Mouse (Mus musculus) testis, adult 2 months (tissue): ENCODE measurements at regions not wholly inside any gene's neighbourhood (a gene's known extent, or its start where the extent isn't known, plus 50 kb on each side); places are given as distances from the start of the nearest gene placed in this dataset.

Experiments used
- H3K27ac ChIP-seq: fragments of 200-500 bp; 2 replicates; pipeline ENCODE4 v1.5.1; 2012; ENCODE audit warnings: low read depth, low read length; ENCODE audit not compliant: control insufficient read depth, insufficient read depth
- H3K27me3 ChIP-seq: fragments of 200-500 bp; 2 replicates; pipeline ENCODE4 v1.6.1; 2012; ENCODE audit warnings: mild to moderate bottlenecking, low read length, moderate library complexity; ENCODE audit not compliant: control insufficient read depth, insufficient read depth
- H3K36me3 ChIP-seq: fragments of 200-500 bp; 2 replicates; pipeline ENCODE4 v1.6.1; 2012; ENCODE audit warnings: mild to moderate bottlenecking, low read length; ENCODE audit not compliant: control insufficient read depth, insufficient read depth
- H3K4me1 ChIP-seq: fragments of 200-500 bp; 2 replicates; pipeline ENCODE4 v1.6.1; 2012; ENCODE audit warnings: low read length; ENCODE audit not compliant: control insufficient read depth, insufficient read depth
- H3K4me3 ChIP-seq: fragments of 200-500 bp; 2 replicates; pipeline ENCODE4 v1.5.1; 2012; ENCODE audit warnings: low read depth, mild to moderate bottlenecking, low read length, moderate library complexity, mixed read lengths; ENCODE audit not compliant: control insufficient read depth
- CTCF ChIP-seq: fragments of 200-500 bp; IDR thresholded peaks from 2 replicates; pipeline ENCODE4 v1.5.1; 2012; ENCODE audit warnings: low read depth, mild to moderate bottlenecking, inconsistent platforms, low read length, moderate library complexity; ENCODE audit not compliant: control insufficient read depth, insufficient read depth, insufficient replicate concordance
- POLR2A ChIP-seq: fragments of 200-500 bp; IDR thresholded peaks from 2 replicates; pipeline ENCODE4 v1.6.1; 2012; ENCODE audit warnings: low read depth, mild to moderate bottlenecking, inconsistent platforms, low read length, moderate library complexity; ENCODE audit not compliant: control insufficient read depth

- Histone ChIP-seq H3K27ac (no peak overlapping the region), H3K4me1 (no peaks in the 10 kb centered on the region), H3K4me3 (no peak overlapping the region), H3K27me3 (no peaks in the 10 kb centered on the region), H3K36me3 (no peaks in the 10 kb centered on the region)
- TF ChIP-seq POLR2A (no peak), CTCF (no peak)
Observed at GRCm38 (mm10) chr2:75559920-75560319, 99.1 kb upstream of the Hnrnpa3 start.

GRCm38 (mm10) chr2:75563253-75563913 lies 95.7 kb upstream of the Hnrnpa3 start:
- no peaks in the 10 kb centered on the region for H3K4me1 ChIP-seq
- H3K27ac ChIP-seq = no peak overlapping the region
- TF ChIP-seq POLR2A (no peak), CTCF (no peak)

GRCm38 (mm10) chr2:75564809-75565208 lies 94.3 kb upstream of the Hnrnpa3 start:
- Histone ChIP-seq H3K36me3 (no peaks in the 10 kb centered on the region), H3K27ac (no peak overlapping the region), H3K27me3 (no peaks in the 10 kb centered on the region), H3K4me3 (no peak overlapping the region), H3K4me1 (no peaks in the 10 kb centered on the region)
- TF ChIP-seq CTCF (no peak), POLR2A (no peak)

More at GRCm38 (mm10) chr2:75563253-75563913, 95.7 kb upstream of the Hnrnpa3 start:
- Histone ChIP-seq H3K4me3 (no peak overlapping the region), H3K27me3 (no peaks in the 10 kb centered on the region), H3K36me3 (no peaks in the 10 kb centered on the region)

GRCm38 (mm10) chr2:75567131-75567530 lies 91.9 kb upstream of the Hnrnpa3 start:
- Histone ChIP-seq H3K4me3 (no peak overlapping the region), H3K27ac (no peak overlapping the region), H3K27me3 (no peaks in the 10 kb centered on the region), H3K4me1 (no peaks in the 10 kb centered on the region), H3K36me3 (no peaks in the 10 kb centered on the region)
- no peak for TF ChIP-seq CTCF
- no peak for TF ChIP-seq POLR2A

- Histone ChIP-seq H3K4me1 (no peaks in the 10 kb centered on the region), H3K27ac (no peak overlapping the region)
- TF ChIP-seq CTCF = no peak
Observed at GRCm38 (mm10) chr2:75569756-75570155, 89.3 kb upstream of the Hnrnpa3 start.

GRCm38 (mm10) chr2:75570246-75570645 lies 88.8 kb upstream of the Hnrnpa3 start:
- no peak for TF ChIP-seq POLR2A
- TF ChIP-seq CTCF = no peak
- Histone ChIP-seq H3K4me1 (no peaks in the 10 kb centered on the region), H3K4me3 (no peak overlapping the region)

More at GRCm38 (mm10) chr2:75569756-75570155, 89.3 kb upstream of the Hnrnpa3 start:
- H3K36me3 ChIP-seq = no peaks in the 10 kb centered on the region
- H3K27me3 ChIP-seq = no peaks in the 10 kb centered on the region
- H3K4me3 ChIP-seq = no peak overlapping the region

GRCm38 (mm10) chr2:75584975-75585374 lies 74.1 kb upstream of the Hnrnpa3 start:
- peak overlapping the region; percentile 35 for H3K4me3 ChIP-seq
- TF ChIP-seq CTCF (no peak), POLR2A (no peak)
- H3K4me1 ChIP-seq = peaks cover 6% of the 10 kb centered on the region; the same call in 1 of the 2 replicates
- H3K36me3 ChIP-seq = no peaks in the 10 kb centered on the region
- H3K27ac ChIP-seq = no peak overlapping the region
- H3K27me3 ChIP-seq = no peaks in the 10 kb centered on the region

More at GRCm38 (mm10) chr2:75570246-75570645, 88.8 kb upstream of the Hnrnpa3 start:
- Histone ChIP-seq H3K27me3 (no peaks in the 10 kb centered on the region), H3K36me3 (no peaks in the 10 kb centered on the region), H3K27ac (no peak overlapping the region)

- Histone ChIP-seq H3K27ac (no peak overlapping the region), H3K4me3 (no peak overlapping the region), H3K36me3 (no peaks in the 10 kb centered on the region), H3K27me3 (no peaks in the 10 kb centered on the region), H3K4me1 (peaks cover 8% of the 10 kb centered on the region)
- TF ChIP-seq POLR2A (no peak), CTCF (peak; percentile 30; the same call in 1 of the 2 replicates)
Observed at GRCm38 (mm10) chr2:75588572-75588971, 70.5 kb upstream of the Hnrnpa3 start.
